Mouse (Mus musculus): ENCODE measurements around the gene Nat8l. TPM values are rescaled to one million over a fixed set of nuclear protein-coding genes. Genes with fewer than 3 reads are reported as not detected.
"Not testable (repeated sequence)": the region's sequence is repeated elsewhere in the genome, so short reads cannot be mapped to it uniquely, and the experiment has no call there.

The Nat8l gene
- total RNA-seq (2014; fragmentation: Nextera tagmentation) = not detected in 2 replicates
- total RNA-seq (2017) = not detected in 2 replicates
- 0.01 TPM in 1 of 2 replicates, not detected in the other for polyA plus RNA-seq (2012)

GRCm38 (mm10) chr5:33995843-33996693 is at the start of gene Nat8l:
TSS of gene Nat8l (plus strand) at chr5:33995984.
- H3K4me3 ChIP-seq (ENCODE audit: low read depth, low read length) = peak within 1 kb of the TSS; percentile 20; the same call in 1 of the 2 replicates

GRCm38 (mm10) chr5:33947035-33947434 is 48.7 kb upstream of the Nat8l start:
- H3K36me3 ChIP-seq (replicated peaks); DNase-seq (ENCODE audit: low spot score); H3K4me3 ChIP-seq (ENCODE audit: low read depth, low read length); ATAC-seq (ENCODE audit: extremely low read depth, insufficient number of reproducible peaks, low FRiP score, poor library complexity, severe bottlenecking); H3K9me3 ChIP-seq (replicated peaks); H3K27me3 ChIP-seq (ENCODE audit: insufficient read depth, low read length); H3K4me1 ChIP-seq (ENCODE audit: insufficient read depth, low read depth, low read length): not testable (repeated sequence)

More at GRCm38 (mm10) chr5:33995843-33996693, at the start of gene Nat8l:
- TF ChIP-seq TAL1 (conservative IDR thresholded peaks at IDR 0.05; ENCODE audit: low read depth, low read length) (no peak), GATA2 (IDR thresholded peaks at IDR 0.05; ENCODE audit: borderline replicate concordance, low read depth, low read length) (no peak), POLR2AphosphoS5 (IDR thresholded peaks at IDR 0.05; ENCODE audit: insufficient replicate concordance, low read depth, low read length) (no peak), CTCF (IDR thresholded peaks at IDR 0.05; ENCODE audit: low read depth, low read length) (no peak), GATA1 (IDR thresholded peaks at IDR 0.05; ENCODE audit: borderline replicate concordance, low read length) (no peak)
- peaks cover 30% of the 10 kb centered on the region for H3K9me3 ChIP-seq (replicated peaks)
- no peak for DNase-seq (ENCODE audit: low spot score)
- no peaks in the 10 kb centered on the region for H3K4me1 ChIP-seq (ENCODE audit: insufficient read depth, low read depth, low read length)
- ATAC-seq (ENCODE audit: extremely low read depth, insufficient number of reproducible peaks, low FRiP score, poor library complexity, severe bottlenecking) = no peak
- no peaks in the 10 kb centered on the region for H3K36me3 ChIP-seq (replicated peaks)
- peaks cover 3% of the 10 kb centered on the region; the same call in 1 of the 2 replicates for H3K27me3 ChIP-seq (ENCODE audit: insufficient read depth, low read length)

GRCm38 (mm10) chr5:33948314-33948713 is 47.5 kb upstream of the Nat8l start:
- Histone ChIP-seq H3K4me1 (ENCODE audit: insufficient read depth, low read depth, low read length) (no peaks in the 10 kb centered on the region), H3K36me3 (replicated peaks) (no peaks in the 10 kb centered on the region), H3K4me3 (ENCODE audit: low read depth, low read length) (no peak overlapping the region), H3K27me3 (ENCODE audit: insufficient read depth, low read length) (no peaks in the 10 kb centered on the region), H3K9me3 (replicated peaks) (peaks cover 11% of the 10 kb centered on the region)
- ATAC-seq (ENCODE audit: extremely low read depth, insufficient number of reproducible peaks, low FRiP score, poor library complexity, severe bottlenecking) (no peak), DNase-seq (ENCODE audit: low spot score) (no peak)
- no peak for TF ChIP-seq POLR2AphosphoS5 (IDR thresholded peaks at IDR 0.05; ENCODE audit: insufficient replicate concordance, low read depth, low read length)
- no peak for TF ChIP-seq CTCF (IDR thresholded peaks at IDR 0.05; ENCODE audit: low read depth, low read length)
- no peak for TF ChIP-seq GATA1 (IDR thresholded peaks at IDR 0.05; ENCODE audit: borderline replicate concordance, low read length)
- no peak for TF ChIP-seq TAL1 (conservative IDR thresholded peaks at IDR 0.05; ENCODE audit: low read depth, low read length)
- TF ChIP-seq GATA2 (IDR thresholded peaks at IDR 0.05; ENCODE audit: borderline replicate concordance, low read depth, low read length) = no peak

GRCm38 (mm10) chr5:33953471-33954185 is 42.2 kb upstream of the Nat8l start:
- H3K27me3 ChIP-seq (ENCODE audit: insufficient read depth, low read length) = no peaks in the 10 kb centered on the region
- H3K4me3 ChIP-seq (ENCODE audit: low read depth, low read length) = no peak overlapping the region
- H3K4me1 ChIP-seq (ENCODE audit: insufficient read depth, low read depth, low read length) = no peaks in the 10 kb centered on the region
- ATAC-seq (ENCODE audit: extremely low read depth, insufficient number of reproducible peaks, low FRiP score, poor library complexity, severe bottlenecking) = no peak
- no peak for DNase-seq (ENCODE audit: low spot score)
- TF ChIP-seq TAL1 (conservative IDR thresholded peaks at IDR 0.05; ENCODE audit: low read depth, low read length) (no peak), POLR2AphosphoS5 (IDR thresholded peaks at IDR 0.05; ENCODE audit: insufficient replicate concordance, low read depth, low read length) (no peak), GATA1 (IDR thresholded peaks at IDR 0.05; ENCODE audit: borderline replicate concordance, low read length) (no peak), GATA2 (IDR thresholded peaks at IDR 0.05; ENCODE audit: borderline replicate concordance, low read depth, low read length) (no peak), CTCF (IDR thresholded peaks at IDR 0.05; ENCODE audit: low read depth, low read length) (no peak)
- peaks cover 18% of the 10 kb centered on the region for H3K9me3 ChIP-seq (replicated peaks)
- H3K36me3 ChIP-seq (replicated peaks) = no peaks in the 10 kb centered on the region

GRCm38 (mm10) chr5:33954354-33954753 is 41.4 kb upstream of the Nat8l start:
- no peaks in the 10 kb centered on the region for H3K4me1 ChIP-seq (ENCODE audit: insufficient read depth, low read depth, low read length)
- peaks cover 18% of the 10 kb centered on the region for H3K9me3 ChIP-seq (replicated peaks)
- H3K4me3 ChIP-seq (ENCODE audit: low read depth, low read length) = no peak overlapping the region
- TF ChIP-seq CTCF (IDR thresholded peaks at IDR 0.05; ENCODE audit: low read depth, low read length) (peak; percentile 48; the same call in 1 of the 2 replicates), POLR2AphosphoS5 (IDR thresholded peaks at IDR 0.05; ENCODE audit: insufficient replicate concordance, low read depth, low read length) (no peak), TAL1 (conservative IDR thresholded peaks at IDR 0.05; ENCODE audit: low read depth, low read length) (no peak), GATA1 (IDR thresholded peaks at IDR 0.05; ENCODE audit: borderline replicate concordance, low read length) (no peak), GATA2 (IDR thresholded peaks at IDR 0.05; ENCODE audit: borderline replicate concordance, low read depth, low read length) (no peak)
- 0 out of 2 replicates have a peak, but pooled peaks cover under 1% of the 10 kb centered on the region for H3K27me3 ChIP-seq (ENCODE audit: insufficient read depth, low read length)
- ATAC-seq (ENCODE audit: extremely low read depth, insufficient number of reproducible peaks, low FRiP score, poor library complexity, severe bottlenecking) (no peak), DNase-seq (ENCODE audit: low spot score) (peak; percentile 10)
- H3K36me3 ChIP-seq (replicated peaks) = no peaks in the 10 kb centered on the region

GRCm38 (mm10) chr5:33955868-33956267 is 39.9 kb upstream of the Nat8l start:
- ATAC-seq (ENCODE audit: extremely low read depth, insufficient number of reproducible peaks, low FRiP score, poor library complexity, severe bottlenecking) (no peak), DNase-seq (ENCODE audit: low spot score) (no peak)
- no peak for TF ChIP-seq TAL1 (conservative IDR thresholded peaks at IDR 0.05; ENCODE audit: low read depth, low read length)
- no peak for TF ChIP-seq GATA2 (IDR thresholded peaks at IDR 0.05; ENCODE audit: borderline replicate concordance, low read depth, low read length)
- no peak for TF ChIP-seq CTCF (IDR thresholded peaks at IDR 0.05; ENCODE audit: low read depth, low read length)
- no peak for TF ChIP-seq GATA1 (IDR thresholded peaks at IDR 0.05; ENCODE audit: borderline replicate concordance, low read length)
- TF ChIP-seq POLR2AphosphoS5 (IDR thresholded peaks at IDR 0.05; ENCODE audit: insufficient replicate concordance, low read depth, low read length) = no peak
- Histone ChIP-seq H3K4me3 (ENCODE audit: low read depth, low read length) (no peak overlapping the region), H3K9me3 (replicated peaks) (peaks cover 18% of the 10 kb centered on the region), H3K36me3 (replicated peaks) (no peaks in the 10 kb centered on the region), H3K27me3 (ENCODE audit: insufficient read depth, low read length) (peaks cover 5% of the 10 kb centered on the region; the same call in 1 of the 2 replicates), H3K4me1 (ENCODE audit: insufficient read depth, low read depth, low read length) (no peaks in the 10 kb centered on the region)

All from G1E (cell line).